Mouse (Mus musculus): Measurements from ENCODE around the gene Gng2. TPM values are rescaled to one million over a fixed set of nuclear protein-coding genes. Genes with fewer than 3 reads are reported as not detected.

Gng2 gene
- total RNA-seq (2023), result 10 to 100 TPM; 82.9 to 87.0 TPM

DNA sequence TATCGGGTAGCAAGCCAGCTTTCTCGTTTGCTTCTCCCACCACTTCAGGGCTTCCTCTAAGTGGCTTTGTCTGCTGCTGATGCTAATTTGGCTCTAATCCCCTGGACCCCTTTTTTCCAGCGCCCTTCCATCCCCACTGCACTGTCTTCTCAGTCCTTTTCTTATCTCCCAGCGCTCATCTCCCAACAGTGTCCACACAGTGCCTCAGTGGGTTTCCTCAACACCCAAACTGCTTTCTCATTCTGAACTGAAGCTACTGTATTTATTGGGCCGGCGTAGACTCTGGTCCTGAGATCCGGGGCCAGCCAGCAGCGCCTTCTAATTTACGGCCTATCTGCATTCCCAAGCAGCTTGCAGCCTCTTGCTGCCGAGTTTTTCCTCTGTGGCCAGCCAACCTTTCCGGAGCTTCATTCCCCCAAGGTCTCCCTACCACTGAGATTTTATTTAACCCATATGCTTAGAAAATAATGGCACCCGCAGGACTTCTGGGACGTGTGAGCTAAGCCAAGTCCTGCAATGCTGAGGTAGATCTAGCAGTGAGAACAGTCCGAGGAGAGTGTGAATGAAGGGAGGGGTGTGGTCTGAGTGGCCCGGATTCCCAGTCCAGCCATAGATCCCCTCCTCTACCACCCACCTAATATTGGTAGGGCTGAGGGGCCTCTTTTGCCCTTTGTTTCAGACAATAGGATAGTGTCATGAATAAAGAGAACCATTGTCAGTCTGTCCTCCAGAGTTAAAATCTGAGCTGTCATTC is at the start of gene Gng2:
Gng2 (minus strand) TSS at position 357 of the 754 bp plus-strand sequence.

DNA sequence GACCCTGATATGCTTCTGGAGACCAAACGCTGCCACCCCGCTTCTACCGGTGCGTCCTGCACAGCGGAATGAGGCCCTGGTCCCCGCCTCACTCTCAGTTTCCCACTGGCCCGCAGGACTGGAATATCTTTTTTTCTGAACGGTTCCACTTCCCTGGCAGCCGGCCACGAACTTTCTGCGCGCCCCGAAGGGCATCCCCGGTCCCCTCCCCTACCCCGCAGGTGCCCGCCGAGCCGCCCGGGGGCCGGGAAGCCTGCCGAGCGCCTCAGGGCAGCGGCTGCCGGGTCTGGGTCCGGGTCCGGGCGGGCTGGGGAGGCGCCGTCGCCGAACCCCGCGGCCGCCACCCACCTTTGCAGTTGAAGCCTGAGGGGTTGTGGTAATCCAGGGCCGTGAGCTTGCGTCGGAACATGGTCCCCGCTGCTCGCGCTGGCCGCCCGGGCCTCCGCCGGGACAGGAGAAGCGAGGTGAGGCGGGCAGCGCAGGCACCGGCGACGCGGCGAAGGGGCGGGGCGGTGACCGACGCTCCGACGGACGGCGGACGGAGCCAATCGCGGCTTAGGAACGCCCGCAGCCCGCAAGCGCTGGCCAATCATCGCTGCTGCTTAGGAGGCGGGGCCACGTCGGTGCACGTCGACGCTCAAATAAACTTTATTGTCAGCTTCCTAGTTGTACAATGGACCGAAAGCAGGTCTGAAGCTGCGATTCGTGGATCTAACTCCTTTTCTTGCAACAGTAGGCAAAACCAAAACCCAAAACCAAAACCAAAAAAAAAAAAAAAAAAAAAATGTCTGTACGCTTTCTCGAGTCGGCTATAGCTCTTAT is 153.9 kb downstream of the Gng2 start, which contains the start of gene Rtraf:
Rtraf (minus strand) TSS at position 504 of the 822 bp plus-strand sequence.

Other genes starting within 250 kb of the Gng2 start
- gene Nid2, start 226.4 kb downstream of the Gng2 start, total RNA-seq (2023), result 1 to 10 TPM; 7.7 to 9.8 TPM
- gene Rtraf, start 153.8 kb downstream of the Gng2 start, total RNA-seq (2023), result 10 to 100 TPM; 59.6 to 64.8 TPM
- 1 to 10 TPM; 4.4 to 6.1 TPM for gene Saysd1, start 160.9 kb upstream of the Gng2 start, total RNA-seq (2023)
- under 1 TPM in 1 of 2 experiments, not detected in 1; 0.13 TPM for gene Kcnk5, start 204.2 kb upstream of the Gng2 start, total RNA-seq (2023)